Mouse (Mus musculus): ENCODE results near the gene Pnpla3. TPM values are rescaled to one million over a fixed set of nuclear protein-coding genes. Genes with fewer than 3 reads are reported as not detected.

The Pnpla3 gene
- polyA plus RNA-seq, 1 experiment: 1.5 TPM

DNA sequence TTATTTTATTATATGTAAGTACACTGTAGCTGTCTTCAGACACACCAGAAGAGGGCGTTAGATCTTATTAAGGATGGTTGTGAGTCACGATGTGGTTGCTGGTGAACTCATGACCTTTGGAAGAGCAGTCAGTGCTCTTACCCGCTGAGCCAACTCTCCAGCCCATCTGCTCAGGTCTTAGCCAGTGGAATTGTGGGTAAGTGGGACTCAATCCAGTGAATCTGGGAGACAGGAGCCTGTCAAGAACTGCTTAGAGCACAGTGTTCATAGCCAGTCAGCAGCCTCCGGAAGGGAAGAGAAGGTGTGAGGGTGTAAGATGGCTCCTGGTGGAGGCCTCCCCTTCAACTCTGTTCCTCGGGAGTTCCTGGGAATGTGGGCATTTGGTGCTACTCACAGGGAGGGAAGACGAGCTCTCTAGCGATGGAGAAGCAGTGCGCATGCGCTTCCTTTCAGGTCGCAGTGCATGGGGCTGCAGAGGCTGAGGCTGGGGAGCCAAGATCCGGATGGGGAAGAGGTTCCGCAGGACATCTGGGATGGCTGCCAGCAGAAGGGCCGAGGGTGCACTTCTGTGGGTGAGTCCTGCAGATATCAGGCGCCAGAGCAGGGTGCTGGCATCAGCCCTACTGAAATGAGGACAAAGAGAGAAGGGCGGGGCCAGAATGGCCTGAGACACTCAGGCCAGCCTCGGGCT, 36.4 kb upstream of the Pnpla3 start:
- Histone ChIP-seq H3K4me3 (ENCODE audit: control insufficient read depth, low read depth, low read length) (no peak overlapping the region), H3K4me1 (ENCODE audit: control insufficient read depth, insufficient read depth, low read length) (peaks cover 9% of the 10 kb centered on the region), H3K36me3 (ENCODE audit: control insufficient read depth, insufficient read depth, low read length) (no peaks in the 10 kb centered on the region), H3K27ac (ENCODE audit: control insufficient read depth, insufficient read depth, low read depth, low read length) (no peak overlapping the region), H3K27me3 (ENCODE audit: control insufficient read depth, insufficient read depth, low read length) (no peaks in the 10 kb centered on the region)
- TF ChIP-seq POLR2A (IDR thresholded peaks at IDR 0.05; ENCODE audit: control insufficient read depth, low read depth, low read length) (no peak), CTCF (IDR thresholded peaks at IDR 0.05; ENCODE audit: control insufficient read depth, insufficient read depth, insufficient replicate concordance, low read depth, low read length) (no peak)

DNA sequence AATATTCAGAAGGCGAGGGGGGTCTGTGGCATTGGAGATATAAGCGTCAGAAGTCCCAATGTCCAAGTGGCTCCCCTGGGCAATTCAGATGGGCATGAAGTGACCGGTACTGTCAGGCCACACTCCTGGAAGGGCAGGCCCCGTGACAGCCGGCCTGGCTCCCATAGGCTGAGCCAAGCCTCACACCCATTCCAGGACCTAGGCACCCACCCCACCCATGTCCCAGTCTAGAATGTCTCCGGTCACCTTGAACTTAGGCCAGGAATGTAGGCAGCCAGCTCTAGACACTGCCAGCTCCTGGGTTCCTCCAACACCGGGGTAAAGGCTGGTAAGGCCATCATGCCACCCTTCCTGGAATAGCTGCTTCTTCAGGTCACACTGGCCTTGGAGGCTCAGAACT, 35.7 kb upstream of the Pnpla3 start:
- Histone ChIP-seq H3K27ac (ENCODE audit: control insufficient read depth, insufficient read depth, low read depth, low read length) (no peak overlapping the region), H3K4me3 (ENCODE audit: control insufficient read depth, low read depth, low read length) (no peak overlapping the region), H3K36me3 (ENCODE audit: control insufficient read depth, insufficient read depth, low read length) (no peaks in the 10 kb centered on the region), H3K27me3 (ENCODE audit: control insufficient read depth, insufficient read depth, low read length) (no peaks in the 10 kb centered on the region), H3K4me1 (ENCODE audit: control insufficient read depth, insufficient read depth, low read length) (peaks cover 9% of the 10 kb centered on the region)
- no peak for TF ChIP-seq CTCF (IDR thresholded peaks at IDR 0.05; ENCODE audit: control insufficient read depth, insufficient read depth, insufficient replicate concordance, low read depth, low read length)
- no peak for TF ChIP-seq POLR2A (IDR thresholded peaks at IDR 0.05; ENCODE audit: control insufficient read depth, low read depth, low read length)

DNA sequence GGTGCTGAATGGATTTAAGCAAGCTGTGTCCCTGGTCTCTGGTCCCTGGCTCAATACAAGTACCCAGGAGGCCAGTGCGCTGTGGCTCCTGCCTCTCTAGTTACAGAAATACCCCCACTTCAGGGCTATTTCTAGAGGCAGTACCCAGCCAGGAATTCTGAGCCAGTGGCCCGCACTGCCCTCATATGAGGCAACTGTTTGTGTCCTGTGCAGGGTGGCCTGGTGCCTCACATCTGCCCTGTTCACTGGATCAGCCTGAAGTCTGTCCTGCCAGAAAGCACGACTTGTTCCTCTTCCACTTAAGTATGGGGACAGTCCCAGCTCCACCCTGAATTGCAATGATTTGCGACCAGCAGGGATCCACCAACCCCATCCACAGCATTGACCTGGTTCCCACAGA, 34.2 kb upstream of the Pnpla3 start:
- no peak overlapping the region for H3K4me3 ChIP-seq (ENCODE audit: control insufficient read depth, low read depth, low read length)
- H3K4me1 ChIP-seq (ENCODE audit: control insufficient read depth, insufficient read depth, low read length): peaks cover 9% of the 10 kb centered on the region
- no peak overlapping the region for H3K27ac ChIP-seq (ENCODE audit: control insufficient read depth, insufficient read depth, low read depth, low read length)
- no peaks in the 10 kb centered on the region for H3K36me3 ChIP-seq (ENCODE audit: control insufficient read depth, insufficient read depth, low read length)
- no peak for TF ChIP-seq CTCF (IDR thresholded peaks at IDR 0.05; ENCODE audit: control insufficient read depth, insufficient read depth, insufficient replicate concordance, low read depth, low read length)
- TF ChIP-seq POLR2A (IDR thresholded peaks at IDR 0.05; ENCODE audit: control insufficient read depth, low read depth, low read length): no peak
- no peaks in the 10 kb centered on the region for H3K27me3 ChIP-seq (ENCODE audit: control insufficient read depth, insufficient read depth, low read length)

DNA sequence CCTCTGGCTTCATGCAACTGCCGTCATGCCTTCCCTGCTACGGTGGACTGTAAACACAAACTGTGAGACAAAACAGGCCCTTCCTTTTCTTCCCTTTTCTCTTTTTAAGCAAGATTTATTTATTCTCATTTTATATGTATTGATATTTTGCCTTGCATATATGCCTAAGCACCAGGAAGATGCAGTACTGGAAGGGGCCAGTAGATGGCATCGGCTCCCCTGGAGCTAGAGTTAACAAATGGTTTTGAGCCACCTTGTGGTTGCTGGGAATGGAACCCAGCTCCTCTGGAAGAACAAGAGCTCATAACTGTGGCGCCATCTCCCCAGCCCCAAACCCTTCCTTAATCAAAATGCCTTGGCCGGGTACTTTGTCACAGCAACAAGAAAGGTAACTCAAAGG, 32.2 kb upstream of the Pnpla3 start:
- no peak overlapping the region for H3K27ac ChIP-seq (ENCODE audit: control insufficient read depth, insufficient read depth, low read depth, low read length)
- H3K4me3 ChIP-seq (ENCODE audit: control insufficient read depth, low read depth, low read length): no peak overlapping the region
- peaks cover 6% of the 10 kb centered on the region for H3K4me1 ChIP-seq (ENCODE audit: control insufficient read depth, insufficient read depth, low read length)
- TF ChIP-seq CTCF (IDR thresholded peaks at IDR 0.05; ENCODE audit: control insufficient read depth, insufficient read depth, insufficient replicate concordance, low read depth, low read length) (peak; percentile 58; the same call in 1 of the 2 replicates), POLR2A (IDR thresholded peaks at IDR 0.05; ENCODE audit: control insufficient read depth, low read depth, low read length) (no peak)
- no peaks in the 10 kb centered on the region for H3K27me3 ChIP-seq (ENCODE audit: control insufficient read depth, insufficient read depth, low read length)
- H3K36me3 ChIP-seq (ENCODE audit: control insufficient read depth, insufficient read depth, low read length): no peaks in the 10 kb centered on the region

DNA sequence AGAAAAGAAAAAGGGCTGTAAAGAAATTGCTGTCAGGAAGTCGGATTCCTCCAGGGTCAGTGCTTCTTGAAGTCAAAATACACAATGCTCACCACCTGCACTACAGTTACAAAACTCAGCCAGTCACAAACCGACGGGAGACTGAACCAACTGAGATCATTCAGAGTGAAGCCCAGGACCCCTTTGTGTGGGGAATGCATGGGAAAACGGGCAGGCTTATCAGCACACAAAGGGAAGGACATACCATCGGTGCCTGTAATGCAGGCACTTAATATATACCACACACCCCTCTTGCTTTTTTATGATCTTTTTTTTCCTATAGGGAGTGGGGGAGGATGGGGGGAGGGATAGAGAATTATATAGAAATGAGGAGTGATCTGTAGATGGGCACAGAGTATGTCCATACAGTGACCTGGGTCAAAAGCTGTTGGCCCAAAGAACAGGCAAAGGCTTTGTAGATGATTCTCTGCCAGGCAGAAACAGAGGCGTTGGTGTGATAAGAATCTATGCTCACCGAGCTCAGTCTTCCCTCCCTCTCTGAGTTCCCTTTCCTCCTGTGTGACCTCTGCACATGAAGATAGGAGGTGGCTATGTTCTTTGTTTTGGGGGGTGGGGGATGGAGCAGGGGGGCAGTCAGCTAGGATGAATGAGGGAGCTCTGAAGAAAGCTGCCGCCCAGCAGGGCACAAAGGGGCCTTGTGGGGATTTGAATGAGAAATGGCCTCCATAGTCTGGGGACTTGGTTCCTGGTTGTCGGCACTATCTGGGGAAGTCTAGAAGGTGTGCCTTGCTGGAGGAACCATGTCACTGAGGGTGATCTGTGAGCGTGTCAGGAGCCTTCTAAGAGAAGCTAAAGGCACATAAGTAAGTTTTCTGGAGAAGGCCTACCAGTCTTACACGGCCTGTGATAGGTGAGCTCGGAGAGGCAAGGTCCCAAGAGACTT, 30.9 kb upstream of the Pnpla3 start:
- H3K27ac ChIP-seq (ENCODE audit: control insufficient read depth, insufficient read depth, low read depth, low read length): no peak overlapping the region
- no peaks in the 10 kb centered on the region for H3K36me3 ChIP-seq (ENCODE audit: control insufficient read depth, insufficient read depth, low read length)
- TF ChIP-seq CTCF (IDR thresholded peaks at IDR 0.05; ENCODE audit: control insufficient read depth, insufficient read depth, insufficient replicate concordance, low read depth, low read length): no peak
- TF ChIP-seq POLR2A (IDR thresholded peaks at IDR 0.05; ENCODE audit: control insufficient read depth, low read depth, low read length): no peak
- H3K4me1 ChIP-seq (ENCODE audit: control insufficient read depth, insufficient read depth, low read length): no peaks in the 10 kb centered on the region
- H3K4me3 ChIP-seq (ENCODE audit: control insufficient read depth, low read depth, low read length): no peak overlapping the region
- H3K27me3 ChIP-seq (ENCODE audit: control insufficient read depth, insufficient read depth, low read length): no peaks in the 10 kb centered on the region

DNA sequence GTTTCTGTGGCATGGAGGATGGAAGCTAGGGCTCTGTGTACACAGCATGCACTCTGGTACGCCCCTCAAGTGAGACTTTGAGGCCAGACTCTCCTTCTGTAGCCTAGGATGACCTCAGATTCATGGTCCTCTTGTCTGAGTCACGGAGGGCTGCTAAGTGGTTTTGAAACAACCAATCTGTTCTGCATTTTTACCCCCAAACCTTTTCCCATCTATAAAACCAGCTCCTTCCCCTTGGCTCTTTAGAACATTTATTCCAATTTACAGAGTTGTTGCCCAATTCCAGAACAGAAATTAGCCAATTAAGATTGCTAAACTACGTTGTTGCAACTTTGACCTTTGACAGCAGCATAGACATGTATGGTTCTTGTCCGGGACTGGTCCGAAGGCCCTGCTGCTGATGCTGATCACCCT, 28.0 kb upstream of the Pnpla3 start:
- TF ChIP-seq POLR2A (IDR thresholded peaks at IDR 0.05; ENCODE audit: control insufficient read depth, low read depth, low read length) (no peak), CTCF (IDR thresholded peaks at IDR 0.05; ENCODE audit: control insufficient read depth, insufficient read depth, insufficient replicate concordance, low read depth, low read length) (no peak)
- H3K27me3 ChIP-seq (ENCODE audit: control insufficient read depth, insufficient read depth, low read length): no peaks in the 10 kb centered on the region
- no peak overlapping the region for H3K4me3 ChIP-seq (ENCODE audit: control insufficient read depth, low read depth, low read length)
- H3K4me1 ChIP-seq (ENCODE audit: control insufficient read depth, insufficient read depth, low read length): no peaks in the 10 kb centered on the region
- H3K36me3 ChIP-seq (ENCODE audit: control insufficient read depth, insufficient read depth, low read length): no peaks in the 10 kb centered on the region
- no peak overlapping the region for H3K27ac ChIP-seq (ENCODE audit: control insufficient read depth, insufficient read depth, low read depth, low read length)

DNA sequence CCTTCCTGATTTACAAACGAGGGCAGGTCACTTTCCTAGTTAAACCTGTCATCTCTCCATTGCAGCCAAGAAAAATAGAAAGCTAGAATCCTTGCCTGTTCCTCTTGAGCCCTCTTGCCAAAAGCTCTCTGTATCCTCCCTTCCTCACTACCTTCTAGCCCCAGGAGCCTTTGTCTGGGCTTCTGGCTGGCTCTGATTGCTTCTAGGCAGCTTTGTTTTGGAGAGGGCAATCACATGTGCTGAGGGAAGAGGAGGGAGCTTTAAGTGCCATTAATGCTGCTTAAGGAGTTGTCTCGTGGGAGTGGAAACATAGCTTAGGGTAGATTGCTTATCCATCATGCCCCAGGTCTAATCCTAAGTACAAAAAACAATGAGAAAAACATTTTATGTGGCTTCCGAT, 27.5 kb upstream of the Pnpla3 start:
- Histone ChIP-seq H3K27ac (ENCODE audit: control insufficient read depth, insufficient read depth, low read depth, low read length) (no peak overlapping the region), H3K4me1 (ENCODE audit: control insufficient read depth, insufficient read depth, low read length) (no peaks in the 10 kb centered on the region), H3K27me3 (ENCODE audit: control insufficient read depth, insufficient read depth, low read length) (no peaks in the 10 kb centered on the region), H3K36me3 (ENCODE audit: control insufficient read depth, insufficient read depth, low read length) (no peaks in the 10 kb centered on the region), H3K4me3 (ENCODE audit: control insufficient read depth, low read depth, low read length) (no peak overlapping the region)
- TF ChIP-seq CTCF (IDR thresholded peaks at IDR 0.05; ENCODE audit: control insufficient read depth, insufficient read depth, insufficient replicate concordance, low read depth, low read length): no peak
- no peak for TF ChIP-seq POLR2A (IDR thresholded peaks at IDR 0.05; ENCODE audit: control insufficient read depth, low read depth, low read length)
